Mouse (Mus musculus) olfactory bulb, adult 2 months (tissue): ENCODE data around the gene Isg15.

ENCODE experiments used
- CTCF ChIP-seq: fragments of 200-500 bp; IDR thresholded peaks from 2 replicates; pipeline ENCODE4 v1.5.1; 2012; ENCODE audit warnings: low read depth, mild to moderate bottlenecking, low read length, moderate library complexity; ENCODE audit not compliant: insufficient read depth
- POLR2A ChIP-seq: fragments of 200-500 bp; IDR thresholded peaks from 2 replicates; pipeline ENCODE4 v1.6.1; 2012; ENCODE audit warnings: mild to moderate bottlenecking, low read depth, low read length, moderate library complexity; ENCODE audit not compliant: insufficient read depth

GRCm38 (mm10) chr4:156200623-156201475 is at the start of gene Isg15:
- TF ChIP-seq POLR2A (no peak), CTCF (no peak)
